Mouse (Mus musculus) spleen, postnatal 36 days (tissue): Measurements from ENCODE around the gene Fam135a.
"Not testable (repeated sequence)": the region's sequence is repeated elsewhere in the genome, so short reads cannot be mapped to it uniquely, and the experiment has no call there.

ENCODE experiments used
- DNase-seq, 2 experiments: peaks; one replicate each; pipeline ENCODE4 v3.0.0; 2022; ENCODE audit warnings: low spot score in 2 of 2, mixed read lengths in 1 of 2

Fam135a gene

DNA sequence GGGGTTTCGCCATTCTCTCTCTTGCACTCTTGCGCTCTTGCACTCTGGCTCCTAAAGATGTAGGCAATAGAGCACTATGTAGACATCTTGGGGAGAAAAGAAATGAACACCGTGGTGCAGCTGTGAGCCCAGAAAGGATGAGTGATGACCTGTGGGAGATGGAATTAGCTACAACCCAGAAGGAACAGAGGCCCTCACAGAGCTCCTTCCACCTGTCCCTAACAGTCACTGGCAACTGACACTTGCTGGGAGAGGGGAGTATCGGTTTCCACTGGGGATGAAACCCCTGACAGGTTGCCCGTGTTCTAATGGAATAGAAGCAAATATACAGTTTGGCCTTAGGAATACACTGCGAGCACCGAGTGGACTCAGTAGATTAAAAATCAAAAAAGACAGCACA is 31.3 kb downstream of the Fam135a start:
- DNase-seq = no peak

DNA sequence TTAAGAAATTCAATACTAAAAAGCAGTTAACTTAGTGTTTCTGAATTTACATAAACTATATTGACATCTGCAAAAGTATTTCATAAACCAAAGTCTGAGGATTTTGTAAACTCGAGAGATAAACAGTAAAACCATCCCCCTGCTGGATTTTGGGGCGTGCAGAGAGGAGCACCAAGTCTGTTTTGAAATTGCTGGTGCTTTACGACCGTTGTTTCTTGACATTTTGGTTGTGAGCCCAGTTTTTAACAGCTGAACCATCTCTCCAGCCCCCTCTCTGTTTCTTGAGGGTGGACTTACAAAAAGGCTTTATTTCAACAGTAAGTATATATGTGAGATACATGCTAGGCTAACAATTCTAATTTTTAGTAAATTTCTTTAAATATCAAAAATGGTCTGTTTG is 33.4 kb downstream of the Fam135a start:
- DNase-seq = no peak

DNA sequence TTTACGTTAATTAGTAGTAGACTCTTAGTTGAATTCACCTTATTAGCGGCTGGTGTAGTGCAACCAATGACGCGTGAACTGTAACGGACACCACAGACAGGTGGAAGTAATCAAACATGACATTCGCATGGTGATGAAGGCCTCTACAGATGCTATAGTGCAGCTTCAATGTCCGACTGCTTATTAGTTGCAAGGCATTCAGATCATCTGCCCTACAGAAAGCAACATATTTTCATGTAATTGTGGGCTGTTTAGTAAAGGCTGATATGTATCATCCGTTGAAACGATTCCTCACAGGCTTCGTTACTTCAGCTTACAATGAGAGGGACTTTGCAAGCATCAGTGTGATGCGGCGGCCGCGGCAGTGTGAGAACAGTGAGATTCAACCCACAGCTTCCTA is 44.4 kb downstream of the Fam135a start:
- no peak for DNase-seq

DNA sequence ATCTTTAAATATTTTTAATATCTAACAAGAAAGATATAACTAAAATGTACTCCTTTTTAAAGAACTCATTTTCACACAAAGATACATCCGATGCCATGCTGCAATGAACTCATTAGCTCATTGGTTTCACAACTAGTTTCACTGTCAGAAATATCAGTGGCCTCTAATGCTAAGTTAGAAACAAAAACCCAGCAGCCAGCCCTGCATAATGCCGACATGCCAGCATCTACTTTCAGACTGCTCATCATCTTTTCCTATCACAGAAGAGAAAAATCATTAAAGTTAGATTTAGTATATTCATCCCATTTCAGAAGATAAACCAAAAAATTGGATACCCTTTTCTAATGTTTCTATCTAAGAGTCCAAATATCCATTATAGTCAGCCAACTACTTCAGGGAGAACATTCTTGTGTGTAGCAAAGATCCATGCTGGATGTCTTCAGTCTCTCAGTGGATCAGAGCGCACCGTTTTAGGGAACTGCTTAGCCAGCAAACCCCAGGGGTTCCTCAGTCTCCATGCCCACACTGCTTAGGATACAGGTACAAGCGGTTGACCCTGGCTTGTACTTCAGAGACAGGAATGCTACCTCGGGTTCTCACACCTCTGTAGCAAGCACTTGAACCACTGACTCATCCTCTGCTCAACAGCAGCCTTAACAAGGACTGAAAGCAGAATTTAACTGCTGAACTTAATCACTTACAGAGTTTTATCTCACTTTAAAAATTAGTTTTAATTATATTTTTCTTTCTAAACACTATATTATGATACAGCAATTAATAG is 53.2 kb downstream of the Fam135a start:
- DNase-seq = no peak

DNA sequence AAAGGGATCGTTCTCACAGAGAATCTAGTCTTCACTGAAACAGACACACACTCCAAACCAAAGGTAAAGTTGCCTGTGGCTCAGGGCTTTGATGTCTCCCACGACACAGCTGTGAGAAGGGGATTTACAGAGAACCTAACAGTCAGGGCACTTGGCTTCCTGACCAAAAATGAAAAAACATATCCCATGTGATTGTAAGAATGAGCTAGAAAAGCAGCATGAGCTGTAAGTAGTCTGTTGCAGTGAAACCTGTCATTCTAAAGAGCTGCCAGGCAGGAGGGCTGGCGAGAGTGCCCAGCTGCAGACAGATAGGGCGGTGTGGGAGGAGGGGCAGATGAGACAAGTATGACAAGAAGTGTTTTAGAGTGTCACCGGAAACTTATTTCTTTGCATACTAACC is 54.5 kb downstream of the Fam135a start:
- DNase-seq = no peak

DNA sequence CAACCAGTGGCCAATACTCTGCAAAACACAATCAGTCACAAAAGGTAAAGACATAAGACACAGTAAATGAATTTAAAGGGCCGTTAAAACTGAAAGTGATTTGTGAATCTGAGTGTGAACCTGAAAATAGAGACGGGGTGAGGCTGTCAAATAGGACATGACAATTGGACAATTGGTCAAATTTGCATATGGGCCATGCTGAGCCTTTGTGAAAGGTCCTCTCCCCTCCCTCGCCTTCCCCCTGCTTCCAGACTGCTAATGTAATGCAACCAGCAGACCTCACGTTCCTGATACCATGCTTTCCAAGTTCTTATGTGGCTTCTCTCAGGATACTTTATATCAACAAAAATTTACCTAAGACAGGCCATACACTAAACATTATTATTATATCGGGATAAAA is 57.1 kb downstream of the Fam135a start:
- DNase-seq = no peak

DNA sequence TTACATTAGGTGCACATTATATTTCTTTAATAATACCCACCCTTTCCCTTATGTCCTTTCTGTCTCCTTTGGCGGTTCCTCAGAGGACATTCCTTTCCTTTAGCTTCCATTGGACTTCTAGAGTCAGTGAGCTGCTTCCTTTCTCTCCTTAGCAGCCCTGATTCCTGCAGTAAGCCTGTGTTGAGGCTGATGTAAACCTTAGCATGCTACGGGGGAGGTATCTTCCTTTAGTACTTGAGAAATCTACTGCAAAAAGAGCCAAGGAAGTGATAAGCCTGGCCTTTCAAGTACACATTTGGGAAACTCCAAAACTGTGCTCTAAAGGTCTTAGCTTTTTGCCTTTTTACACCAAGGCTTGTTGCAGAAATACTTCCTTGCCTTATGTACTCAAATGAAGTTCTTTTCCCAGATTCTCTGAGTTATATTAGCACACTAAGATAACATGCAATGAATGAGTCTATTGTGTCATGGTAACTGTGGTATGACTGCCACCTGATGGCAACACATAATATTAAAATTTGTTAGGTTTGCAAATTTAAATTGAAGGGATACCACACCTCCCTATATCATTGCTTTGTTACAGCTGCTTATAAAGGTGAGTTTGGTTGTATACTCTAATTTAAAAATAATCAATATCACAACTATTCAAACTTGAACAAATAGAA is 66.2 kb downstream of the Fam135a start:
- DNase-seq = no peak

DNA sequence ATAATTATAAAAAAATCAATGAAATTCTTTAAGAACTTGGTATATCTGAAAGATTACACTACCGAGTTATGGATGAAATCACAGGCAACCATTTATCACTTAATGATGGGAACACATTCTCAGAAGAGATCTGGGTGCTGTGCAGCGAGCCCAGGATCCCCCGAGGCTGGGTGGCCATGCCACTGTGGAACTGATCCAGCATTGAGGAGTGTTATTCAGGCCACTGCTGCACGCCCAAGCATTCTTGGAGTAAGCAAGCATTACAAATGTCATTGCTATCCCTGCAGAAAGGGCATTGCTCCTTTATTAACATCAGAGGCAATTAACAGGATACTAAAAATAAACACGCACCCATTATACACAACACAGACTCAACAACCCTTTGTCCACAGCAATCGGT is 89.3 kb downstream of the Fam135a start:
- DNase-seq = no peak

DNA sequence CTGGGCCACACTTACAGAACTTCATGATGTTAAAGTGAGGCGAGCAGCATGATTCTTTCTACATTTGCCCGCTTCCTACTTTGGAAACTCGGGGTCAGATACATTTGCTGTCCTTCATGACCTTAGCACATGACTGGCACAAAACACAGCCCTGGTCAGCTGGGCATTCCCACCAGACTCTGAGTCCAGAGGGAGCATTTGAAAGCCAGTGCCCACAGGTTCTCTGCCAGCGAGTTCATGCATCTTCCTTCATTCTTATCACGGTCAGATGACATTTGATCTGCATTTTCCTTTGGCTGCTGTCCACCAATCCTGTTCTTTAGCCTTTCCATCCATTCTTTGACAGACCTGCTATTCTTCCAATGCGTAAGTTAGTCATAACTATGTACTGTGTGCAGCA is 90.1 kb downstream of the Fam135a start:
- no peak for DNase-seq

DNA sequence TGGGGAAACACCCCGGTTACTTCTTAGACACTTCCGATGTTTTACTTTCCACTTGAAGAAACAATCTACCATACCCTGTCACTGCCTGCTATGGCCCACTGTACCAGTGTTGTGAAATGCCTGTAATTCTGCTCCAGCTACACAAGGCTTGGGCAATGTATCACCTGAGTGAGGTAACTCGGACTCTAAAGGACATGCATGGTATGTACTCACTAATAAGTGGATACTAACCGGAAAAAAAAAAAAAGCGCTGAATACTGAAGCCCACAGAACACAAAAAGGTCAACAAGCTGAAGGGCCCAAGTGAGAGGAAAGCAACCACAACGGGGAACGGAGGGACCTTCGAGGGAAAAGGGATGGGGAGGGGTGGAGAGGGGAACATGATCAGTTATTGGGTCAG is 92.5 kb downstream of the Fam135a start:
- no peak for DNase-seq

DNA sequence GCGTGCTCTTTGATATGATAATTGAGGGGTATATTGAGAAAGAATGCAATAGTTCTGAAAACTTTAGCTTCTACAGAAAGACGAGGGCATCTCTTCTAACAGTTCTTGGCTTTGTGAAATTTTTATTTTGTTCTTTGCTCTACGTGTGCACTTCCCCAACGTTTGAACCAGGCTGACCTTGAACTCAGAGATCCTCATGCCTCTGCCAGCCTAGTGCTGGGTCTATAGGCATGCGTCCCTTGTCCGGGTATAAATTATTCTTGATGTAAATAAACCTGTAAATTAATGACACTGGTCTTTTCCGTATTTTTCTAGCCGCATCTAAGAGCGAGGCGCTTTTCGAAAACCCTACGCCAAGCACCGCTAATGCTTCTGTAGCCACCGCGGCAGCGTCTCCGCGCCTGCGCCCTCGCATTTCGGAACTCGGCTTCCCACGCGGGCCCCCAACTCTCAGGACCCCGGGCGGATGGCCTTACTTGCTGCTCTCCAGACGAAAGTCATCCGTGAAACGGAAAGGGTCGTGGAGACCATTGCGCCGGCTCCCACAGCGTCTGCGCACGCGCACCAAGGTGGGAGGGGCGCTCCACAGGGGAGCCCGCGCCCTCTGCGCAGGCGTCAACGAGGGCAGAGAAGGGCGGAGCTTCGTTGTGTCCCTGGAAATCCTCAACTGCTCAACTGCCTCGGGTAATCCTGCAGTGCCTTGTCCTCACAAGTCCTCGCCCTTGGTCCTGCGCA is 94.9 kb downstream of the Fam135a start, which contains the start of gene Sdhaf4:
TSS of gene Sdhaf4 (minus strand) at position 587 of the 735 bp plus-strand sequence.
- DNase-seq = peak; percentile 85 to 89

DNA sequence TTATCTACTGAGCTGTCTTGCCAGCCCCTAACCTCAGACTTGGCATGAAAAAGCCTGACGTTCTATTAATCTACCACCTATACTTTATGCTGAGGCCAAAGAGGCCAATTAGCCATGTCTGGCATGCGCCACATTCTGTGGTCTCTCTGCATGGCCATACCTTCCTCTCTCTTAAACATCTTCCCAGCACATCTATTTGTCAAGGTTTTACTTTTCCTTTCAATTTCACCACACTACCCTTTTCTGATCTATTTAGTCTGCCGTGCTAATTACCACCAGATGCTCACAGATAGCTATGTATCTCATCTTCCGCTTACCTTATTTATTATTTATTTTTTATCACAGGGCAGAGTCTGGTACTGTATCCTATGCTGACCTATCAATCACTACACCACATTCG is 100.8 kb downstream of the Fam135a start:
- no peak for DNase-seq

DNA sequence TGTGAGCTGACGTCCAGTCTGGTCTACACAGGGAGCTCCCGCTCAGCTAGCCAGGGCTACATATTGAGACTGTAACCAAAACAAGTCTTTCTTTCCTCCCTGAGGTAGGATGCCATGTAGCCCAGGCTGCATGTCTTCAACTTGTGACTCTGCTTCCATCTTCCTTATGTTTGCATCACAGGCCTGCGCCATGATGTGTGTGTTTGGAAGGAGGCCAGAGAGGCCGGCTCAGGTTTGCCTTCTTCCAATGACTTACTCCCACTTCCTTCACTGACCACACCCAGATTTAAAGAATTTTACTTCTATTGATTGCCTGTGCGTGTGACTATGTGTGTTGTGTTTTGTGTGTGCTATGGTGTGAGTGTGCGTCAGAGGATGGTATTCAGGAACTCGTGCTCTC is 101.3 kb downstream of the Fam135a start:
- no peak for DNase-seq

DNA sequence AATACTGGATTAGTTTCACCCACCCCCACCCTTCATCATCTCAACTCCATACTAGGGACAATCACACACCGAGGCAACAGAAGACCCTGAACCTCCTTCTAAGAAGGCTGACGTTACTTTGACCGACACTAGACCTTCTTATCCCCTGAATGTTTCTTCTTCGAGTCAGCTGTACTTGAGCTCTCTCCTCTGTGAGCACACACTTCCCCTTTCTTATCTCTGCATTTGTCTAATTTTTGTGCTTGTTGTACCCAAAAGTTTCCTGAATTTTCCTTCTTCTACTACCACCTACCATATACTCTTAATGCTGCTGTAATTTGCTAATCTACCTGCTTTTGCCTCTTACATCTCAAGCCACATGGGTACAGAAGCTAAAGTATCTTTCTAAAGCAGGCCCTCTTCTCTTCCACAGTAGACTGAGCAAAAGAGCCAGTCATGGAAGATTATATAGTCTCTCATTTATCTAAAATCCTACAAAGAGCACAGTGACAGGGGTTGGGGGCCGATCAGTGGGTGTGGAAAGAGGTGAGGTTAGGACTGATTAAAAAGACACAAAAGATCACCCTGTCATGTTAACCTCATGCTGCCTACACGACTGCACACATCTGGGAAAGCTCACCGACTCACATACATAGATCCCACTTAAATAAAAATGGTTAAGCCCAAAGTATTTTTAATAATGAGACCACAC is 101.9 kb downstream of the Fam135a start:
- DNase-seq = no peak

DNA sequence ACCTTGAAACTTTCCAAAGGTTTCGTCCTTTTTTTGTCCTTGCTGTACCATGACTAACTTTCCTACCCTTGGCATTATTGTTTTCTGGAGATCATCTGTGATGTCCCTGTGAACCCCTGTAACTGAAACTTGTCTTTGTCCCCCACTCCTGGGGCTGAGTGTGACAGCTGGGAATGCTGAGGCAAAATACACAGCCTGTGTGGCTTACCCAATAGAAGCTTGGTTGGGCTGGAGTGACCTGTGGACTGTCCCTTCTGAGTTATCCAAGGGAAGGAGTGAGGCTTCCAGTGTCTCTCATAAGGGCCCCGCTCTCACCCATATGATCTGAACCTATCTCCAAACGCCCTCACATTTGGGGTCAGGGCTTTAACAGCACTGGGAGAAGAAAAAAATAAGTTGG is 102.6 kb downstream of the Fam135a start:
- no peak for DNase-seq

DNA sequence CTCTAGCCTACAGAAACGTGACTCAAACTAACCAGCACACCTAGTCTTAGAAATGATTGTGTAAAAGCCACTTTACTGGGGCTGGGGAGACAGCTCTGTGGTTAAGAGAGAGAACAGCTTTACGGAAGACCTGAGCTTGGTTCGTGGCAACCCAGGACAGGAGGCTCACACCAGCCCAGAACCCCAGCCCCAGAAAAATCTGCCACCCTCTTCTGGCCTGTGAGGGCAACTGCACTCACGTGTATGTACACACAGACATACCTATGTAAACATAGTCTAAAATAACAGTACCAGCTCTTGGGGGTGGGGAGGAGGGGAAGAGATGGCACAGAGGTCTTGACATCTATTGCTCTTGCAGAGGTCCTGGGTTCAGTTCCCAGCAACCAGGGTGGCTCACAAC is 104.7 kb downstream of the Fam135a start:
- no peak for DNase-seq

DNA sequence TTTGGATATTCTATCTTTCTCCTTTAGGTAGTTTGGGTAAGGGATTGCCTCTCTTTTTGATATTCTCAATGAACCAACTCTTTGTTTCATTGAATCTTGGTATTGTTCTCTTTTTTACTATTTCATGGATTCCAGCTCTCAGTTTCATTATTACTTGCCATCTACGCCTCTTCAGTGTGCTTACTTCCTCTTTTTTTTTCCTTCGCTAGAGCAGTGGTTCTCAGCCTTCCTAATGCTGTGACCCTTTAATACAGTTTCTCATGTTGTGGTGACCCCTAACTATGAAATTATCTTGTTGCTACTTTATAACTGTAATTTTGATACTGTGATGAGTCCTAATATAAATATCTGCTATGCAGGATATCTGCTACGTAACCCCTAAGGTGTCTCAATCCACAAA is 117.0 kb downstream of the Fam135a start:
- peak in 1 of 2 experiments; percentile 6 for DNase-seq

DNA sequence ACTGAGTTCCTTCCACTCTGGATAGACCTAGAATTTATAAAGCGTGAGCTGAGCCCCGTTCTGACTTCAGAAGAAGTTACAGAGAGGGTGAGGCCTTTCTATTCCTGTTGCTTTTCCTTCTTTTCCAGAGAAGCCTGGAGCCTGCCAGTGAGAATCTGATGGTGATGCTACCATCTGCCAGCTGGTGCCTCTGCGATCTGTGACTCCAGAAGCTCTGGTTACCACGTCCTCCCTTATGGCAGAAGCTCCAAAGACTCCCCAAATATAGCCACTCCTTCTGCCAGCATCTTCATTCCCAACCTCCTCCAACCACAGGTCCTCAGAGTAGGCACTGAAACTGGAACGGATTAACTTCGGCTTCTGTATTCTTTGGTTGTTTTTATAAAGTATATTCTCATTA is 121.9 kb downstream of the Fam135a start:
- no peak for DNase-seq

DNA sequence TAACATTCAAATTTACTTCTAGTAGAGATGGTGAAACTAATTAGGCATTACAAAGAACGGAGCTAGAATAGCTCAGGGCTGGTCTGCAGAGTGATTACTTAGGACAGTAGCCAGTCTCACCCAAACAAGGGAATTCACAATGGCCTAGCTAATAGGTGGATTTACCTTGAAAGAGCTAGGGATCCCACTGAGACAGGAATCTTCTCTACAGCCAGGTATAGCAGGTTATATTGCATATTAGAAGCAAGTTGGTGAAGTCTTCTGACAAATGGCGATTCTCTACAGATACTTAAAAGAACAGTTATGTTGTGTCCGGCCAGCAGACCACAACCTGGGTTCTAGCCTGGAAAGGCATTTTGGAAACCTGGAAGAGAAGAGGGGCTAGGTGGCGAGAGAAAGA is 129.0 kb downstream of the Fam135a start:
- not testable (repeated sequence) for DNase-seq

DNA sequence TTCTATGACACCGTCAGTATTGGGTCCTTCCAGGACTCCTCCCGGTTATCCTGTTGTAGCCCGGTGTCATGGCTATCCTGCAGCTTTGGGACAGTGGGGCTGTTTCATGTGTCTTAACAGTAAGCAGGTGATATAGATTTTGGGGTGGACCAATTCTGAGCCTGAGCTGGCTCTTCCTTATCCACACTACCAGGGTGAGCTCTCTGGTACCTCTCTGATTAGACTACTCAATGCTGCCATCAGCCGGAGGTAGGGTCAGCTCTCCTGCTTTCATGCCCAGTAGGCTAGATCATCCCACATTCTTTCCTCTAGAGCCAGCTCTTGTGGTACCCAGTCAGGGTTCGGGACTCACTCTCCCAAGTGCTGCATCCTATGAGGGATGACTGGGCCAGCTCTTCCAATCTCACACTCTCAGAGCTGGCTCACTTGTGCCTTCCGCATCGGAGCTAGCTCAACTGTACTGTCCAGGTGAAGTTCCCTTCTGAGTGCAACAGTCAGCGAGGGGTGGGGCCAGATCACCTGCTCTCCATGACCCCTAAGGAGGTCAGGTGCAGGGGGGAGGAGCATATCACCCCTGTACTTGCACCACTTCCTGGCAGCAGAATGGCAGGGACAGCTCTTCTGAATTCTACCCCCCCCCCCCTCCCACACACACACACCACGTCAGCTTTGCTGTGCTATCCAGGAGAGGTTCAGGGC is 132.0 kb downstream of the Fam135a start:
- peak in 1 of 2 experiments; percentile 10 for DNase-seq

DNA sequence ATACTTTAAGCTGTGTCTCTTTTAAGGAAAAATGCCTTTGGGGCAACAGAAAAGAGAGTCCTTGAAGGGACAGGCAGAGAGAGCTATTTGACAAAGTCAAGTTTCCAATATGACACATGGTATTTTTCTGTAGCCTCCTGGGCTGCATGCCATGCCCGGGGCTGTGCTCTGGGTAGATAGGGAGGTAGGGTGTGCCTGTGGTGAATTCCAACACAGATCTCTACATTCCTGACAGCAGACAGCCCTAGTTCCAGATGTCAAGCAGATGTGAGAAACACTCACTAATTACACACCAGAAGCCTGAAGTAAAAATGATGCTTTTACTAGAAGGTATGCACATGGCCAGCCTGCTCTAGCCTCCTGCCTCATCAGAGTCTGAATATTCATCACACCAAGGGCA is 133.9 kb downstream of the Fam135a start:
- DNase-seq = peak; percentile 54 to 78
